Mouse (Mus musculus): ENCODE results near the gene Jmjd7.

DNA sequence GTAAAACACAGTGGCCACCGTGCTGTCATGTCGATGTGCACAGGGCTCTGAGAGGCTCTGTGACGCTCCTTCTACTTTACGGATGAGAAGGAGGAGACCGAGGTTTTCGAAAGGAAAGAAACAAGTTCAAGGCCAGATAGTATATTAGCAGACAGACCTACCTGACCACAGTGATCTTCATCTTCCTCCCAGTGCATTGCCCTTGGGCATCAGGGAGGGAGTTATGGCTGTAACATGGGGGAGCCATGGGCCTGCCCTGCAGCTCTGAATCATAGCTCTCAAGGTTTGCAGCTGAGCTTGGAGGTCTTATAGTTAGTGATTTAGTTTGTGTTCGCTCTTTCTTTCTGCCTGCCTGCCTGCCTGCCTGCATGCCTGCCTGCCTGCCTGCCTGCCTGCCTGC is 20.6 kb upstream of the Jmjd7 start:
- TF ChIP-seq POLR2A (IDR thresholded peaks at IDR 0.05; ENCODE audit: control insufficient read depth, low read depth, low read length) (no peak), CTCF (IDR thresholded peaks at IDR 0.05; ENCODE audit: control insufficient read depth, insufficient read depth, insufficient replicate concordance, low read depth, low read length) (no peak)
